Mouse (Mus musculus) limb, embryonic 13.5 days (tissue): ENCODE measurements around the gene 1700025F22Rik. TPM values are rescaled to one million over a fixed set of nuclear protein-coding genes. Genes with fewer than 3 reads are reported as not detected.
A peak's percentile ranks its signal among the peaks of the same experiment; 100 is the strongest.
"Not testable (repeated sequence)": the region's sequence is repeated elsewhere in the genome, so short reads cannot be mapped to it uniquely, and the experiment has no call there.

ENCODE experiments used
- ATAC-seq: fragments of 200-750 bp; cut with Nextera tagmentation; 2 replicates; pipeline ENCODE4 v1.8.0; 2017; ENCODE audit warnings: low read depth, moderate number of reproducible peaks, moderate TSS enrichment; ENCODE audit not compliant: low FRiP score
- H3K27ac ChIP-seq: fragments of 300-500 bp; sonication (generic); 2 replicates; pipeline ENCODE4 v1.5.1; 2015; ENCODE audit warnings: inconsistent platforms, mild to moderate bottlenecking, moderate library complexity
- H3K27me3 ChIP-seq: fragments of 300-500 bp; sonication (generic); 2 replicates; pipeline ENCODE4 v1.6.1; 2015; ENCODE audit warnings: mild to moderate bottlenecking, inconsistent platforms
- H3K36me3 ChIP-seq: fragments of 300-500 bp; sonication (generic); 2 replicates; pipeline ENCODE4 v1.6.1; 2015; ENCODE audit warnings: inconsistent platforms, mild to moderate bottlenecking, moderate library complexity
- H3K4me1 ChIP-seq: fragments of 300-500 bp; sonication (generic); 2 replicates; pipeline ENCODE4 v1.6.1; 2015; ENCODE audit warnings: inconsistent platforms
- H3K4me2 ChIP-seq: fragments of 300-500 bp; sonication (generic); replicated peaks from 2 replicates; pipeline ENCODE4 v1.6.1; 2015; ENCODE audit warnings: inconsistent platforms, mild to moderate bottlenecking, moderate library complexity
- H3K4me3 ChIP-seq: fragments of 300-500 bp; sonication (generic); 2 replicates; pipeline ENCODE4 v1.5.1; 2015; ENCODE audit warnings: moderate library complexity, mild to moderate bottlenecking, inconsistent platforms
- H3K9ac ChIP-seq: fragments of 300-500 bp; sonication (generic); 2 replicates; pipeline ENCODE4 v1.6.1; 2015; ENCODE audit warnings: mild to moderate bottlenecking, inconsistent platforms
- H3K9me3 ChIP-seq: fragments of 300-500 bp; sonication (generic); 2 replicates; pipeline ENCODE4 v1.6.1; 2016; ENCODE audit warnings: inconsistent platforms
- WGBS: fragments of 180-500 bp; shearing (Covaris S2); methylation state at CpG from one replicate; pipeline ENCODE4 v1.1.7; 2015; 5-methylcytosine and 5-hydroxymethylcytosine counted together
- polyA plus RNA-seq: library from polyadenylated mRNA; unstranded; fragments of >200 nt; fragmentation: Nextera tagmentation; extraction: Ambion mirVana; gene quantifications from 2 replicates; pipeline ENCODE4 v1.2.1, GENCODE M21; 2015

Gene 1700025F22Rik
- not detected in 2 replicates for polyA plus RNA-seq

- WGBS: 26% methylated on average over 10 of the region's 10 CpGs
- no peaks in the 10 kb centered on the region for H3K4me1 ChIP-seq
- H3K9me3 ChIP-seq: no peaks in the 10 kb centered on the region
- no peaks in the 10 kb centered on the region for H3K36me3 ChIP-seq
- H3K27ac ChIP-seq: no peak within 1 kb of the TSS
- no peak within 1 kb of the TSS for H3K4me3 ChIP-seq
- ATAC-seq: no peak
- no peak within 1 kb of the TSS for H3K9ac ChIP-seq
- H3K27me3 ChIP-seq: no peaks in the 10 kb centered on the region
- H3K4me2 ChIP-seq: no peak within 1 kb of the TSS
Measured at GRCm38 (mm10) chr19:11165172-11165571, at the start of gene 1700025F22Rik. TSS of gene 1700025F22Rik (minus strand) at chr19:11165320.

- Histone ChIP-seq H3K4me3 (no peak within 1 kb of the TSS), H3K4me2 (no peak within 1 kb of the TSS), H3K9me3 (no peaks in the 10 kb centered on the region), H3K4me1 (no peaks in the 10 kb centered on the region), H3K9ac (no peak within 1 kb of the TSS), H3K27me3 (no peaks in the 10 kb centered on the region), H3K36me3 (no peaks in the 10 kb centered on the region), H3K27ac (no peak within 1 kb of the TSS)
- no peak for ATAC-seq
- WGBS: 67% methylated on average over 12 of the region's 12 CpGs
Measured at GRCm38 (mm10) chr19:11196546-11196945, 31.4 kb upstream of the 1700025F22Rik start, which contains the start of gene Ms4a13. TSS of gene Ms4a13 (minus strand) at chr19:11196737.

- Histone ChIP-seq H3K27me3 (no peaks in the 10 kb centered on the region), H3K27ac (no peak overlapping the region), H3K9me3 (no peaks in the 10 kb centered on the region), H3K4me2 (no peak overlapping the region), H3K4me3 (no peak overlapping the region), H3K9ac (no peak overlapping the region), H3K36me3 (no peaks in the 10 kb centered on the region), H3K4me1 (no peaks in the 10 kb centered on the region)
- ATAC-seq: no peak
- 66% methylated on average over 1 of the region's 1 CpGs for WGBS
Measured at GRCm38 (mm10) chr19:11192552-11192951, 27.4 kb upstream of the 1700025F22Rik start.

- Histone ChIP-seq H3K9me3 (no peaks in the 10 kb centered on the region), H3K9ac (no peak overlapping the region), H3K4me3 (no peak overlapping the region), H3K4me2 (no peak overlapping the region), H3K27me3 (no peaks in the 10 kb centered on the region), H3K4me1 (no peaks in the 10 kb centered on the region), H3K36me3 (no peaks in the 10 kb centered on the region), H3K27ac (no peak overlapping the region)
- WGBS: 16% methylated on average over 5 of the region's 5 CpGs
- no peak for ATAC-seq
Measured at GRCm38 (mm10) chr19:11184121-11184520, 19.0 kb upstream of the 1700025F22Rik start.

GRCm38 (mm10) chr19:11177464-11177863 lies 12.3 kb upstream of the 1700025F22Rik start:
- ATAC-seq: no peak
- Histone ChIP-seq H3K4me3 (no peak overlapping the region), H3K27ac (no peak overlapping the region), H3K4me2 (no peak overlapping the region), H3K27me3 (no peaks in the 10 kb centered on the region), H3K9ac (no peak overlapping the region), H3K36me3 (no peaks in the 10 kb centered on the region), H3K9me3 (no peaks in the 10 kb centered on the region), H3K4me1 (no peaks in the 10 kb centered on the region)
- 70% methylated on average over 2 of the region's 2 CpGs for WGBS

DNA sequence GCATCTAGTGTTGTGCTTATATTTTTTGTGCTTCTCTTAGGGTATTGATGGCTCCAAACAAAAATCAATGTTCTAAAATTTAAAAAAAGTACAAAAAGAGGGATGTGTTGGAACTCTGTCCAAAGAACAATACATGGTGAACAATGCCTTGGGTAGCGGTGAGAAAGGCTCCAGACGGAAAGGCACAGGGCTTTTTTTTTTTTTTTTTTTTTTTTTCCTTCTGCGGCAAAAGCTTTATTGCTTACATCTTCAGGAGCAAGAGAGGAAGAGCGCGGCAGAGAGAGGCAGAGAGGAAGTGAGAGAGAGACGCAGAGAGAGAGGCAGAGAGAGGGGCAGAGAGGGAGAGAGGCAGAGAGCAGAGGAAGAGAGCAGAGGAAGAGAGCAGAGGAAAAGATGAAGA lies 7.2 kb downstream of the 1700025F22Rik start:
- not testable (repeated sequence) for H3K4me2 ChIP-seq, H3K9ac ChIP-seq, H3K4me3 ChIP-seq, H3K4me1 ChIP-seq, H3K9me3 ChIP-seq, H3K27me3 ChIP-seq, H3K36me3 ChIP-seq, H3K27ac ChIP-seq, ATAC-seq
- 85% methylated on average over 5 of the region's 6 CpGs for WGBS

DNA sequence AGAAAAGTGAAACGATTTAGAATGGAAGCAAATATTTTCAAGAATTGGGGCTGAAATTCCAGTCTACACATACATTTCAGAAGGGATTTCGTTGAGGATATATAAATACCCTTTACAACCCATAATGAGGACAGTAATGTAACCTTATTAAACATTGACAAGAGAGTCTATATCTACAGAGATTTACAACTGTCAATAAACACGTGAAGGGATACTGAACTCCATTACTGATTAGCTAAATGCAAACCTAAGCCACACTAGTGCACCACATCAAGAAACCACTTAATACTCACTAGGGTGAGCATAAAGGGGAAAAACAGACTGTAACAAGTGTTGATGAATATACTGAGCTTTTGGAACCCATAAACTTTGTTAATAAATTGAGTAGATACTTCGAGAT lies 29.8 kb downstream of the 1700025F22Rik start:
- H3K4me1 ChIP-seq: no peaks in the 10 kb centered on the region
- no peak overlapping the region for H3K4me2 ChIP-seq
- H3K27me3 ChIP-seq: 0 out of 2 replicates have a peak, but pooled peaks cover 4% of the 10 kb centered on the region
- no peak overlapping the region for H3K27ac ChIP-seq
- 62% methylated on average over 4 of the region's 4 CpGs for WGBS
- ATAC-seq: no peak
- H3K36me3 ChIP-seq: no peaks in the 10 kb centered on the region
- no peak overlapping the region for H3K4me3 ChIP-seq
- no peaks in the 10 kb centered on the region for H3K9me3 ChIP-seq
- no peak overlapping the region for H3K9ac ChIP-seq

GRCm38 (mm10) chr19:11134852-11135251 lies 30.3 kb downstream of the 1700025F22Rik start:
- Histone ChIP-seq H3K9me3 (no peaks in the 10 kb centered on the region), H3K4me3 (no peak overlapping the region), H3K36me3 (no peaks in the 10 kb centered on the region), H3K4me1 (no peaks in the 10 kb centered on the region), H3K4me2 (no peak overlapping the region), H3K9ac (no peak overlapping the region), H3K27me3 (0 out of 2 replicates have a peak, but pooled peaks cover 4% of the 10 kb centered on the region), H3K27ac (no peak overlapping the region)
- no peak for ATAC-seq
- 84% methylated on average over 2 of the region's 2 CpGs for WGBS

GRCm38 (mm10) chr19:11130776-11131175 lies 34.3 kb downstream of the 1700025F22Rik start, which contains the start of gene 1700017D01Rik:
TSS of gene 1700017D01Rik (minus strand) at chr19:11130876.
- H3K4me1 ChIP-seq, H3K27ac ChIP-seq, H3K9me3 ChIP-seq, ATAC-seq, H3K4me3 ChIP-seq, H3K27me3 ChIP-seq, H3K4me2 ChIP-seq, H3K9ac ChIP-seq, H3K36me3 ChIP-seq: not testable (repeated sequence)
- WGBS: 84% methylated on average over 8 of the region's 8 CpGs

GRCm38 (mm10) chr19:11129702-11130101 lies 35.4 kb downstream of the 1700025F22Rik start:
- Histone ChIP-seq H3K27ac (no peak overlapping the region), H3K4me1 (no peaks in the 10 kb centered on the region), H3K4me2 (no peak overlapping the region), H3K36me3 (no peaks in the 10 kb centered on the region), H3K9me3 (peaks cover 3% of the 10 kb centered on the region), H3K4me3 (no peak overlapping the region), H3K27me3 (no peaks in the 10 kb centered on the region), H3K9ac (no peak overlapping the region)
- ATAC-seq: no peak
- 78% methylated on average over 1 of the region's 1 CpGs for WGBS

- not testable (repeated sequence) for H3K36me3 ChIP-seq, H3K4me1 ChIP-seq, H3K27me3 ChIP-seq, H3K9me3 ChIP-seq, H3K27ac ChIP-seq
- Histone ChIP-seq H3K4me3 (peak overlapping the region; percentile 41), H3K9ac (peak overlapping the region; percentile 57; the same call in 1 of the 2 replicates), H3K4me2 (peak overlapping the region; percentile 54)
- 1% methylated on average over 11 of the region's 38 CpGs for WGBS
- ATAC-seq: peak; percentile 98
Measured at GRCm38 (mm10) chr19:11121016-11121420, 44.1 kb downstream of the 1700025F22Rik start.

DNA sequence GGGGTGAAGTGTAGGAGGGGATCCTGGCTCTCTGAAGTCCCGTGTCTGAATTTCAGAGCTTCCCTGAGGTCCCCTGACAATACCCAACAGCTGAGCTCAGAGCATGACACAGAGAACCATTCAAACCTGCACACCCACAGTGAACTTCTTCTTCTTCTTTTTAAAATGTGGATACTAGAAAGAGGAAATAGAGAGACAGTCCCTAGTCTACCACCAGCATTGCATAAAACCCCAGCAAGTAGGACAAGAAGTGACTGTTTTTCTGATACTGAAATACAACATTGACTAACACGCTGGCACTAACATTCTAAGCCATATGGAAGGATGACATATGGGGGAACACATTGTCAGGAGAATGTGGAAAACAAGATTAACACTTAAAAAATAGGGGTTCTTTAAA lies 45.8 kb downstream of the 1700025F22Rik start:
- ATAC-seq: no peak
- H3K4me2 ChIP-seq: no peak overlapping the region
- no peaks in the 10 kb centered on the region for H3K36me3 ChIP-seq
- H3K27me3 ChIP-seq: no peaks in the 10 kb centered on the region
- 91% methylated on average over 2 of the region's 2 CpGs for WGBS
- no peak overlapping the region for H3K4me3 ChIP-seq
- peaks cover 2% of the 10 kb centered on the region; the same call in 1 of the 2 replicates for H3K9me3 ChIP-seq
- H3K9ac ChIP-seq: no peak overlapping the region
- H3K27ac ChIP-seq: no peak overlapping the region
- H3K4me1 ChIP-seq: no peaks in the 10 kb centered on the region

- Histone ChIP-seq H3K27me3 (no peaks in the 10 kb centered on the region), H3K9ac (no peak overlapping the region), H3K4me3 (no peak overlapping the region), H3K4me2 (no peak overlapping the region), H3K36me3 (no peaks in the 10 kb centered on the region), H3K9me3 (no peaks in the 10 kb centered on the region), H3K4me1 (no peaks in the 10 kb centered on the region), H3K27ac (no peak overlapping the region)
- WGBS: 73% methylated on average over 3 of the region's 3 CpGs
- ATAC-seq: no peak
Measured at GRCm38 (mm10) chr19:11107746-11108145, 57.4 kb downstream of the 1700025F22Rik start.
